In the genomic region with DNA sequence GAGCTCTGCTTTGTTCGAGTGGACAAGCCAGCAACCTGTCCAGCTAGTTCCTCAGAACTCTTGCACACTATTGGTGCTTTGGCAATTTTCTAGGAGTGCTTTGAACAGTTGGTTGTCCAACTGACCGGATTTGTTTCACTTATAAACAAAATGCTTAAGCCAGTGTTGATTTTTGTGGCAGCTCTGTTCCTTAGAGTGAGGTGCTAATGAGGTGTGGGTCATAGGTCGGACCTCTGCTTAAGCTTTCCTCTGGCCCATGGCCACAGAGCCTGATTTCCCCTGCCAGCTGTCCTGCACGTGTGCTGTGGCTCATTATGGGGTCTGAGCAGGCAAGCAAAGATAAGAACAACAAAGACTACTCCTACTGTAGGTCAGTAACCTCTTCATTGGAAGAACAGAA, we compare ENCODE assay signal across 14 mouse cellular contexts.
A peak's percentile ranks its signal among the peaks of the same experiment; 100 is the strongest.
DNase-seq lines count a peak whose midpoint lies in the region; ATAC-seq and TF ChIP-seq lines count a peak whose summit lies in the region.
"Had no signal": no experiment of that assay in that cellular context is flagged by ENCODE, and none has a peak within 500 bp of the region (broad histone marks: within the 10 kb centered on the region; RNA-seq: fewer than 3 reads in every experiment).

No protein-coding gene starts in this region.

- H3K9me3 ChIP-seq in heart, embryonic 15.5 days (replicated peaks) = no peaks in the 10 kb centered on the region
- no peaks in the 10 kb centered on the region for H3K9me3 ChIP-seq in heart, embryonic 10.5 days
- H3K9me3 ChIP-seq in lung, embryonic 14.5 days (ENCODE audit: low read depth, low read length) = no peaks in the 10 kb centered on the region
- H3K9me3 ChIP-seq: liver, embryonic 13.5 days; midbrain, embryonic 12.5 days; stomach, embryonic 15.5 days had no signal

- no peak for TF ChIP-seq POLR2A in lung, adult 2 months (IDR thresholded peaks at IDR 0.05; ENCODE audit: borderline replicate concordance, extremely low read depth, low read depth, low read length)

- DNase-seq in heart, embryonic 10.5 days (ENCODE audit: low spot score) = no peak
- peak; percentile 50 for DNase-seq in lung, embryonic 14.5 days
- no peak for DNase-seq in lung, adult 2 months
- peak; percentile 50 to 54 for DNase-seq in kidney, postnatal 25 days
- peak; percentile 64 for DNase-seq in retina, postnatal 1 day
- no peak for DNase-seq in T-cell, adult 2 months (ENCODE audit: low spot score)
- DNase-seq: gastrocnemius, postnatal 14 days; liver, embryonic 13.5 days; right cerebral cortex, postnatal 14 days had no signal

- WGBS in heart, embryonic 15.5 days = 17% methylated on average over 4 of the region's 4 CpGs
- 30% methylated on average over 4 of the region's 4 CpGs for WGBS in heart, embryonic 10.5 days
- 11% methylated on average over 4 of the region's 4 CpGs for WGBS in lung, embryonic 14.5 days
- WGBS in lung, adult 2 months = 23% methylated on average over 4 of the region's 4 CpGs

- no peak for ATAC-seq in heart, embryonic 15.5 days (replicated peaks; ENCODE audit: insufficient number of reproducible peaks, insufficient read depth, low FRiP score, low read depth)
- ATAC-seq in lung, embryonic 14.5 days (ENCODE audit: insufficient read depth) = no peak
- ATAC-seq in erythroblast, adult 5-6 weeks (replicated peaks; ENCODE audit: low FRiP score, poor library complexity, severe bottlenecking) = no peak

- no peak overlapping the region; the same call in 1 of the 2 replicates for H3K9ac ChIP-seq in heart, embryonic 15.5 days
- no peak overlapping the region for H3K9ac ChIP-seq in lung, embryonic 14.5 days
- H3K9ac ChIP-seq: liver, embryonic 13.5 days; midbrain, embryonic 12.5 days; stomach, embryonic 15.5 days had no signal

- no peaks in the 10 kb centered on the region for H3K36me3 ChIP-seq in heart, embryonic 15.5 days
- no peaks in the 10 kb centered on the region for H3K36me3 ChIP-seq in heart, embryonic 10.5 days
- H3K36me3 ChIP-seq in lung, embryonic 14.5 days (ENCODE audit: insufficient read depth) = no peaks in the 10 kb centered on the region
- H3K36me3 ChIP-seq: liver, embryonic 13.5 days; midbrain, embryonic 12.5 days; stomach, embryonic 15.5 days had no signal

- H3K27ac ChIP-seq in heart, embryonic 15.5 days = 0 out of 2 replicates have a peak overlapping the region, but pooled peaks have one; percentile 8
- no peak overlapping the region for H3K27ac ChIP-seq in heart, embryonic 10.5 days
- H3K27ac ChIP-seq in lung, embryonic 14.5 days (ENCODE audit: low read depth) = no peak overlapping the region
- H3K27ac ChIP-seq: kidney, postnatal 0 days; liver, embryonic 13.5 days; midbrain, embryonic 12.5 days; stomach, embryonic 15.5 days had no signal

- H3K4me3 ChIP-seq in heart, embryonic 15.5 days = no peak overlapping the region
- no peak overlapping the region for H3K4me3 ChIP-seq in heart, embryonic 10.5 days
- no peak overlapping the region for H3K4me3 ChIP-seq in lung, embryonic 14.5 days (ENCODE audit: low read depth, low read length)
- H3K4me3 ChIP-seq in lung, adult 2 months (replicated peaks; ENCODE audit: extremely low read depth, low read depth, low read length) = no peak overlapping the region
- H3K4me3 ChIP-seq: liver, embryonic 13.5 days; midbrain, embryonic 12.5 days; stomach, embryonic 15.5 days had no signal

- no peaks in the 10 kb centered on the region for H3K27me3 ChIP-seq in heart, embryonic 15.5 days
- no peaks in the 10 kb centered on the region for H3K27me3 ChIP-seq in heart, embryonic 10.5 days (ENCODE audit: insufficient read depth, poor library complexity, severe bottlenecking)
- H3K27me3 ChIP-seq in lung, embryonic 14.5 days (ENCODE audit: insufficient read depth, low read length) = no peaks in the 10 kb centered on the region
- H3K27me3 ChIP-seq: liver, embryonic 13.5 days; midbrain, embryonic 12.5 days; stomach, embryonic 15.5 days had no signal

- H3K4me2 ChIP-seq in heart, embryonic 15.5 days = no peak overlapping the region
- no peak overlapping the region for H3K4me2 ChIP-seq in lung, embryonic 14.5 days
- H3K4me2 ChIP-seq: liver, embryonic 13.5 days; midbrain, embryonic 12.5 days; stomach, embryonic 15.5 days had no signal

- peaks cover 65% of the 10 kb centered on the region for H3K4me1 ChIP-seq in heart, embryonic 15.5 days (replicated peaks)
- peaks cover 39% of the 10 kb centered on the region for H3K4me1 ChIP-seq in heart, embryonic 10.5 days
- peaks cover 27% of the 10 kb centered on the region for H3K4me1 ChIP-seq in lung, embryonic 14.5 days (ENCODE audit: insufficient read depth)
- peaks cover 20% of the 10 kb centered on the region for H3K4me1 ChIP-seq in lung, adult 2 months (ENCODE audit: control insufficient read depth, insufficient read depth, low read length)

- TF ChIP-seq CTCF in lung, embryonic 14.5 days (IDR thresholded peaks at IDR 0.05; ENCODE audit: low read depth) = no peak
- TF ChIP-seq CTCF in lung, adult 2 months (IDR thresholded peaks at IDR 0.05; ENCODE audit: insufficient read depth, low read length) = no peak

Comparison
In these comparisons a context has a peak if more than half of its experiments do, and no peak if none do; other contexts are left out.
1. DNase-seq: peak in lung, embryonic 14.5 days (single experiment), kidney, postnatal 25 days (2 of 2) and retina, postnatal 1 day (single experiment); none in heart, embryonic 10.5 days (single experiment), lung, adult 2 months (single experiment) and T-cell, adult 2 months (single experiment).